Mouse (Mus musculus): ENCODE results near the gene Mcoln1. TPM values are rescaled to one million over a fixed set of nuclear protein-coding genes. Genes with fewer than 3 reads are reported as not detected.

Mcoln1 gene
- polyA plus RNA-seq, 1 experiment from 2014 or later: 43.1 TPM

- H3K4me2 ChIP-seq (ENCODE audit: low read depth, low read length): peak within 1 kb of the TSS; percentile 61
- H3K27ac ChIP-seq (replicated peaks; ENCODE audit: low read depth, low read length): peak within 1 kb of the TSS; percentile 86
- H3K9me3 ChIP-seq (replicated peaks; ENCODE audit: control insufficient read depth, low read length): peaks cover 6% of the 10 kb centered on the region
- no peaks in the 10 kb centered on the region for H3K4me1 ChIP-seq (ENCODE audit: control insufficient read depth, insufficient read depth, low read length)
- peak within 1 kb of the TSS; percentile 88 for H3K4me3 ChIP-seq (ENCODE audit: low read depth, low read length)
- peaks cover 26% of the 10 kb centered on the region for H3K36me3 ChIP-seq (replicated peaks; ENCODE audit: control insufficient read depth, insufficient read depth, low read depth, low read length)
- WGBS: under 1% methylated on average over 63 of the region's 64 CpGs
- H3K9ac ChIP-seq (replicated peaks; ENCODE audit: low read length): peak within 1 kb of the TSS; percentile 98
- ATAC-seq (replicated peaks; ENCODE audit: insufficient number of reproducible peaks, low FRiP score, low TSS enrichment, low read depth) (peak; percentile 83), DNase-seq (ENCODE audit: low spot score) (peak; percentile 89)
- H3K27me3 ChIP-seq (ENCODE audit: control insufficient read depth, insufficient read depth, low read length): no peaks in the 10 kb centered on the region
Observed at GRCm38 (mm10) chr8:3492901-3493844, 7.1 kb upstream of the Mcoln1 start, which contains the start of gene Zfp358. Gene Zfp358 (plus strand): TSS chr8:3493138.

DNA sequence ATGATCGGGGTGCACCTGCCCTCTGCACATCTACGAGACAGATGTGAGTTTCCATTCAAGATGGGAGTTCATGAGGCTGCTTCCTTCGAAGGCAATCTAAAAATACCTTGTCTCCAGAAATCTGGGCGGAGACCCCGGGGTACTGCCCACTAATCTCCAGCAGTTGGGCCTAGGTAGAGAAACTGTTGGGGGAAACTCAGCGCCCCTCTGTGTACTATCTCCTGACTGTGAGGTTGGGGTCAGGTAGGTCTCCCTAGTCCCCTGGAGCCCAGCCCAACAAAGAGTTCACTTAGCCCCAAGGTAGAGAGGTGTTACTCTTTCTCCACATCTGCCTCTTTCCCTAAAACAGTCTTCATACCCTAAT is 6.4 kb upstream of the Mcoln1 start:
- H3K4me1 ChIP-seq (ENCODE audit: control insufficient read depth, insufficient read depth, low read length): no peaks in the 10 kb centered on the region
- no peak for ATAC-seq (replicated peaks; ENCODE audit: insufficient number of reproducible peaks, low FRiP score, low TSS enrichment, low read depth)
- H3K9ac ChIP-seq (replicated peaks; ENCODE audit: low read length): peak overlapping the region; percentile 98
- peak overlapping the region; percentile 61 for H3K4me2 ChIP-seq (ENCODE audit: low read depth, low read length)
- peak overlapping the region; percentile 88 for H3K4me3 ChIP-seq (ENCODE audit: low read depth, low read length)
- H3K36me3 ChIP-seq (replicated peaks; ENCODE audit: control insufficient read depth, insufficient read depth, low read depth, low read length): peaks cover 26% of the 10 kb centered on the region
- peaks cover 6% of the 10 kb centered on the region for H3K9me3 ChIP-seq (replicated peaks; ENCODE audit: control insufficient read depth, low read length)
- no peak for DNase-seq (ENCODE audit: low spot score)
- 47% methylated on average over 6 of the region's 6 CpGs for WGBS
- peak overlapping the region; percentile 86 for H3K27ac ChIP-seq (replicated peaks; ENCODE audit: low read depth, low read length)
- H3K27me3 ChIP-seq (ENCODE audit: control insufficient read depth, insufficient read depth, low read length): no peaks in the 10 kb centered on the region

DNA sequence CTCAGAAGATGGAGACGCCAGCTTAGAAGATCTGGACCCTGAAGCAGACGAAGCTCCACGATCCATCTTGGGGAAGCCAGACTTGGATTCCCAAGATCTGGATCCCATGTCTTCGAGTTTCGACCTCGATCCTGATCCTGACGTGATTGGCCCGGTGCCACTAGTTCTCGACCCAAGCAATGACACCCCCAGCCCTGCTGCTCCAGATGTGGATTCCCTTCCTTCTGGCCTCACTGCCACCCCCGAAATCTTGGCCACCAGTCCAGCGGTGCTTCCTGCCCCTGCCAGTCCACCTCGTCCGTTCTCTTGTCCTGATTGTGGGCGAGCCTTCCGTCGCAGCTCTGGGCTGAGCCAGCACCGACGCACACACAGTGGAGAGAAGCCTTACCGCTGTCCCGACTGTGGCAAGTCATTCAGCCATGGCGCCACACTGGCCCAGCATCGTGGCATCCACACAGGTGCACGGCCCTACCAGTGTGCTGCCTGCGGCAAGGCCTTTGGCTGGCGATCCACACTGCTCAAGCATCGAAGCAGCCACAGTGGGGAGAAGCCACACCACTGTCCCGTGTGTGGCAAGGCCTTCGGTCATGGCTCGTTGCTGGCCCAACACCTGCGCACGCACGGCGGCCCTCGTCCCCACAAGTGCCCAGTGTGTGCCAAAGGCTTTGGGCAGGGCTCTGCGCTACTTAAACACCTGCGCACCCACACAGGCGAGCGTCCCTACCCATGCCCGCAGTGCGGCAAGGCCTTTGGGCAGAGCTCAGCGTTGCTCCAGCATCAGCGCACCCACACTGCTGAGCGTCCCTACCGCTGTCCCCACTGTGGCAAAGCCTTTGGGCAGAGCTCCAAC is 4.5 kb upstream of the Mcoln1 start:
- Histone ChIP-seq H3K36me3 (replicated peaks; ENCODE audit: control insufficient read depth, insufficient read depth, low read depth, low read length) (peaks cover 26% of the 10 kb centered on the region), H3K27me3 (ENCODE audit: control insufficient read depth, insufficient read depth, low read length) (no peaks in the 10 kb centered on the region), H3K4me2 (ENCODE audit: low read depth, low read length) (no peak overlapping the region), H3K9ac (replicated peaks; ENCODE audit: low read length) (no peak overlapping the region), H3K4me3 (ENCODE audit: low read depth, low read length) (peak overlapping the region; percentile 8; the same call in 1 of the 2 replicates), H3K4me1 (ENCODE audit: control insufficient read depth, insufficient read depth, low read length) (no peaks in the 10 kb centered on the region), H3K9me3 (replicated peaks; ENCODE audit: control insufficient read depth, low read length) (peaks cover 6% of the 10 kb centered on the region), H3K27ac (replicated peaks; ENCODE audit: low read depth, low read length) (no peak overlapping the region)
- ATAC-seq (replicated peaks; ENCODE audit: insufficient number of reproducible peaks, low FRiP score, low TSS enrichment, low read depth): no peak
- 94% methylated on average over 44 of the region's 44 CpGs for WGBS
- no peak for DNase-seq (ENCODE audit: low spot score)

- 92% methylated on average over 15 of the region's 15 CpGs for WGBS
- H3K27me3 ChIP-seq (ENCODE audit: control insufficient read depth, insufficient read depth, low read length): no peaks in the 10 kb centered on the region
Observed at GRCm38 (mm10) chr8:3496428-3496748, 3.9 kb upstream of the Mcoln1 start.

GRCm38 (mm10) chr8:3498583-3498982 is 1.7 kb upstream of the Mcoln1 start:
- Histone ChIP-seq H3K9me3 (replicated peaks; ENCODE audit: control insufficient read depth, low read length) (peaks cover 6% of the 10 kb centered on the region), H3K9ac (replicated peaks; ENCODE audit: low read length) (no peak overlapping the region), H3K27ac (replicated peaks; ENCODE audit: low read depth, low read length) (no peak overlapping the region), H3K36me3 (replicated peaks; ENCODE audit: control insufficient read depth, insufficient read depth, low read depth, low read length) (peaks cover 26% of the 10 kb centered on the region), H3K4me3 (ENCODE audit: low read depth, low read length) (no peak overlapping the region), H3K27me3 (ENCODE audit: control insufficient read depth, insufficient read depth, low read length) (no peaks in the 10 kb centered on the region), H3K4me1 (ENCODE audit: control insufficient read depth, insufficient read depth, low read length) (no peaks in the 10 kb centered on the region), H3K4me2 (ENCODE audit: low read depth, low read length) (no peak overlapping the region)
- WGBS: 92% methylated on average over 3 of the region's 3 CpGs
- DNase-seq (ENCODE audit: low spot score): no peak
- no peak for ATAC-seq (replicated peaks; ENCODE audit: insufficient number of reproducible peaks, low FRiP score, low TSS enrichment, low read depth)

More at GRCm38 (mm10) chr8:3496428-3496748, 3.9 kb upstream of the Mcoln1 start:
- DNase-seq (ENCODE audit: low spot score) (no peak), ATAC-seq (replicated peaks; ENCODE audit: insufficient number of reproducible peaks, low FRiP score, low TSS enrichment, low read depth) (no peak)
- peaks cover 26% of the 10 kb centered on the region for H3K36me3 ChIP-seq (replicated peaks; ENCODE audit: control insufficient read depth, insufficient read depth, low read depth, low read length)
- H3K4me3 ChIP-seq (ENCODE audit: low read depth, low read length): peak overlapping the region; percentile 8; the same call in 1 of the 2 replicates
- H3K9ac ChIP-seq (replicated peaks; ENCODE audit: low read length): no peak overlapping the region
- H3K4me1 ChIP-seq (ENCODE audit: control insufficient read depth, insufficient read depth, low read length): no peaks in the 10 kb centered on the region
- H3K27ac ChIP-seq (replicated peaks; ENCODE audit: low read depth, low read length): no peak overlapping the region
- H3K4me2 ChIP-seq (ENCODE audit: low read depth, low read length): no peak overlapping the region
- peaks cover 6% of the 10 kb centered on the region for H3K9me3 ChIP-seq (replicated peaks; ENCODE audit: control insufficient read depth, low read length)

DNA sequence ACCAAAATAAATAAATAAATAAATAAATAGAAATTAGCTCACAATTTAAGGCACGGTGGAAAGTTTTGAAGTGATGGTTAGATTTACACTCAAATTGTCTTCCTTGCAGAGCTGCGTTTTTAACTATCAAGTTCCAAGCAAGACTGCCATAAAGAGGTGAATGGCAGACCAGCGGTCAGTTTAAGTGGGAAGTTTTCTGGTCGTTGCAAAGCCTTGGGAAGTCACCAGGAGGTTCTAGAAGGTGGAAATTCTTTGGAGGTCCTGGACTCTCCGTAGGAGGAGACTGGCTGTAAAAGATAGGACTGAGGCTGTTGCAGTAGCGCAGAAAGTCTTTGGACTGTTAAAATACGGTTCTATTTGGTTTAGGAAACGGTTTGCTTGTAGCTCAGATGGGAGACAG is 506 bp upstream of the Mcoln1 start:
- peak overlapping the region; percentile 69 for H3K4me2 ChIP-seq (ENCODE audit: low read depth, low read length)
- H3K4me1 ChIP-seq (ENCODE audit: control insufficient read depth, insufficient read depth, low read length): no peaks in the 10 kb centered on the region
- H3K9me3 ChIP-seq (replicated peaks; ENCODE audit: control insufficient read depth, low read length): peaks cover 6% of the 10 kb centered on the region
- peak overlapping the region; percentile 83 for H3K4me3 ChIP-seq (ENCODE audit: low read depth, low read length)
- H3K36me3 ChIP-seq (replicated peaks; ENCODE audit: control insufficient read depth, insufficient read depth, low read depth, low read length): peaks cover 24% of the 10 kb centered on the region
- H3K9ac ChIP-seq (replicated peaks; ENCODE audit: low read length): peak overlapping the region; percentile 82
- H3K27me3 ChIP-seq (ENCODE audit: control insufficient read depth, insufficient read depth, low read length): no peaks in the 10 kb centered on the region
- 12% methylated on average over 8 of the region's 8 CpGs for WGBS
- H3K27ac ChIP-seq (replicated peaks; ENCODE audit: low read depth, low read length): peak overlapping the region; percentile 79
- ATAC-seq (replicated peaks; ENCODE audit: insufficient number of reproducible peaks, low FRiP score, low TSS enrichment, low read depth) (peak; percentile 2; the same call in 1 of the 2 replicates), DNase-seq (ENCODE audit: low spot score) (no peak)

DNA sequence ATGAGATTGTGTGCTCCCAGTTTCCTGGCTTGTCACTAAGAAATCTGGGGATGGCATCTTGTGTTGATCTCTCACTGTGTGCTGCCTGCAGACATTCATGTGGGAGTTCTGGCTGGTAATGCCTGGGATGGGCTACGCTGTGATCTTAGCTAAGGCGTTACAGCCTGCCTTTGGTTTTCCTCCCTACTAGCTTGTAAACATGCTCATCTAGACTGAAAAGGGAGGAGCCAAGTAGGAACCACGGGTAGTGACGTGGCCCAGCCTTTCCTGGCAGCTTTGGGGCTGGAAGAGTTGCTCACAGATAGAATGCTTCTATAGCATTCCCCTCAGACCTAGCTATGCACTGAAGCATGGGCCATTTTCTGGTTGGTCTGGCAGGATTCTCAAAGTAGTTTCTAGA is 2.0 kb downstream of the Mcoln1 start:
- Histone ChIP-seq H3K9ac (replicated peaks; ENCODE audit: low read length) (no peak overlapping the region; the same call in 1 of the 2 replicates), H3K4me2 (ENCODE audit: low read depth, low read length) (no peak overlapping the region)
- no peak for ATAC-seq (replicated peaks; ENCODE audit: insufficient number of reproducible peaks, low FRiP score, low TSS enrichment, low read depth)

More for the DNA sequence above, 2.0 kb downstream of the Mcoln1 start:
- H3K27me3 ChIP-seq (ENCODE audit: control insufficient read depth, insufficient read depth, low read length): no peaks in the 10 kb centered on the region
- no peak overlapping the region for H3K27ac ChIP-seq (replicated peaks; ENCODE audit: low read depth, low read length)
- peaks cover 4% of the 10 kb centered on the region for H3K36me3 ChIP-seq (replicated peaks; ENCODE audit: control insufficient read depth, insufficient read depth, low read depth, low read length)
- no peak overlapping the region for H3K4me3 ChIP-seq (ENCODE audit: low read depth, low read length)
- no peaks in the 10 kb centered on the region for H3K9me3 ChIP-seq (replicated peaks; ENCODE audit: control insufficient read depth, low read length)
- 69% methylated on average over 4 of the region's 4 CpGs for WGBS
- H3K4me1 ChIP-seq (ENCODE audit: control insufficient read depth, insufficient read depth, low read length): no peaks in the 10 kb centered on the region
- DNase-seq (ENCODE audit: low spot score): no peak

Measured in embryonic facial prominence, embryonic 11.5 days (tissue).